Mouse (Mus musculus): Measurements from ENCODE around the gene Il27. TPM values are rescaled to one million over a fixed set of nuclear protein-coding genes. Genes with fewer than 3 reads are reported as not detected.
"Not testable (repeated sequence)": the region's sequence is repeated elsewhere in the genome, so short reads cannot be mapped to it uniquely, and the experiment has no call there.

The Il27 gene
- polyA plus RNA-seq (2014; fragmentation: Nextera tagmentation; extraction: Ambion mirVana): not detected in 2 replicates

- H3K4me3 ChIP-seq (ENCODE audit: low read depth, low read length): no peak within 1 kb of the TSS
- no peak within 1 kb of the TSS for H3K9ac ChIP-seq (ENCODE audit: low read length)
- H3K27ac ChIP-seq (replicated peaks; ENCODE audit: low read depth, low read length): no peak within 1 kb of the TSS
- no peaks in the 10 kb centered on the region for H3K36me3 ChIP-seq (ENCODE audit: control insufficient read depth, insufficient read depth, low read length)
- H3K4me2 ChIP-seq (ENCODE audit: low read depth, severe bottlenecking): no peak within 1 kb of the TSS
- ATAC-seq (ENCODE audit: insufficient number of reproducible peaks, low FRiP score, low TSS enrichment, low read depth) (no peak), DNase-seq (ENCODE audit: low spot score) (no peak)
- no peaks in the 10 kb centered on the region for H3K9me3 ChIP-seq (ENCODE audit: control insufficient read depth, low read length)
- WGBS: 85% methylated on average over 11 of the region's 11 CpGs
- H3K4me1 ChIP-seq (ENCODE audit: control insufficient read depth, insufficient read depth, low read length): no peaks in the 10 kb centered on the region
- H3K27me3 ChIP-seq (ENCODE audit: control insufficient read depth, insufficient read depth, low read length): no peaks in the 10 kb centered on the region
These were observed at the start of gene Il27 for GRCm38 (mm10) chr7:126594862-126595561. Gene Il27 (minus strand): TSS chr7:126594941.

- Histone ChIP-seq H3K27me3 (ENCODE audit: control insufficient read depth, insufficient read depth, low read length) (no peaks in the 10 kb centered on the region), H3K9ac (ENCODE audit: low read length) (no peak overlapping the region), H3K36me3 (ENCODE audit: control insufficient read depth, insufficient read depth, low read length) (no peaks in the 10 kb centered on the region), H3K4me3 (ENCODE audit: low read depth, low read length) (no peak overlapping the region), H3K4me1 (ENCODE audit: control insufficient read depth, insufficient read depth, low read length) (no peaks in the 10 kb centered on the region), H3K9me3 (ENCODE audit: control insufficient read depth, low read length) (no peaks in the 10 kb centered on the region), H3K27ac (replicated peaks; ENCODE audit: low read depth, low read length) (no peak overlapping the region), H3K4me2 (ENCODE audit: low read depth, severe bottlenecking) (no peak overlapping the region)
- DNase-seq (ENCODE audit: low spot score) (no peak), ATAC-seq (ENCODE audit: insufficient number of reproducible peaks, low FRiP score, low TSS enrichment, low read depth) (no peak)
- 70% methylated on average over 3 of the region's 3 CpGs for WGBS
These were observed 49.6 kb upstream of the Il27 start for GRCm38 (mm10) chr7:126644345-126644744.

GRCm38 (mm10) chr7:126643244-126643617 is 48.5 kb upstream of the Il27 start:
- H3K4me1 ChIP-seq (ENCODE audit: control insufficient read depth, insufficient read depth, low read length); DNase-seq (ENCODE audit: low spot score); H3K27me3 ChIP-seq (ENCODE audit: control insufficient read depth, insufficient read depth, low read length); H3K36me3 ChIP-seq (ENCODE audit: control insufficient read depth, insufficient read depth, low read length); H3K9me3 ChIP-seq (ENCODE audit: control insufficient read depth, low read length); H3K27ac ChIP-seq (replicated peaks; ENCODE audit: low read depth, low read length); H3K4me2 ChIP-seq (ENCODE audit: low read depth, severe bottlenecking); ATAC-seq (ENCODE audit: insufficient number of reproducible peaks, low FRiP score, low TSS enrichment, low read depth); H3K4me3 ChIP-seq (ENCODE audit: low read depth, low read length); H3K9ac ChIP-seq (ENCODE audit: low read length): not testable (repeated sequence)
- 75% methylated on average over 2 of the region's 3 CpGs for WGBS

- ATAC-seq (ENCODE audit: insufficient number of reproducible peaks, low FRiP score, low TSS enrichment, low read depth) (no peak), DNase-seq (ENCODE audit: low spot score) (no peak)
- Histone ChIP-seq H3K27me3 (ENCODE audit: control insufficient read depth, insufficient read depth, low read length) (no peaks in the 10 kb centered on the region), H3K4me1 (ENCODE audit: control insufficient read depth, insufficient read depth, low read length) (no peaks in the 10 kb centered on the region), H3K36me3 (ENCODE audit: control insufficient read depth, insufficient read depth, low read length) (no peaks in the 10 kb centered on the region), H3K9me3 (ENCODE audit: control insufficient read depth, low read length) (no peaks in the 10 kb centered on the region), H3K4me2 (ENCODE audit: low read depth, severe bottlenecking) (no peak overlapping the region), H3K9ac (ENCODE audit: low read length) (no peak overlapping the region), H3K27ac (replicated peaks; ENCODE audit: low read depth, low read length) (no peak overlapping the region), H3K4me3 (ENCODE audit: low read depth, low read length) (no peak overlapping the region)
- WGBS: 68% methylated on average over 5 of the region's 5 CpGs
These were observed 48.0 kb upstream of the Il27 start for GRCm38 (mm10) chr7:126642545-126643243.

GRCm38 (mm10) chr7:126636733-126637520 is 42.2 kb upstream of the Il27 start:
- WGBS: 15% methylated on average over 4 of the region's 4 CpGs
- peak; percentile 45 for DNase-seq (ENCODE audit: low spot score)
- H3K27me3 ChIP-seq (ENCODE audit: control insufficient read depth, insufficient read depth, low read length): no peaks in the 10 kb centered on the region
- no peak overlapping the region for H3K4me3 ChIP-seq (ENCODE audit: low read depth, low read length)
- no peaks in the 10 kb centered on the region for H3K36me3 ChIP-seq (ENCODE audit: control insufficient read depth, insufficient read depth, low read length)
- no peak overlapping the region for H3K27ac ChIP-seq (replicated peaks; ENCODE audit: low read depth, low read length)
- H3K9me3 ChIP-seq (ENCODE audit: control insufficient read depth, low read length): no peaks in the 10 kb centered on the region
- H3K4me2 ChIP-seq (ENCODE audit: low read depth, severe bottlenecking): no peak overlapping the region
- H3K9ac ChIP-seq (ENCODE audit: low read length): no peak overlapping the region
- H3K4me1 ChIP-seq (ENCODE audit: control insufficient read depth, insufficient read depth, low read length): peaks cover 8% of the 10 kb centered on the region; the same call in 1 of the 2 replicates
- ATAC-seq (ENCODE audit: insufficient number of reproducible peaks, low FRiP score, low TSS enrichment, low read depth): no peak

- Histone ChIP-seq H3K27ac (replicated peaks; ENCODE audit: low read depth, low read length) (no peak overlapping the region), H3K27me3 (ENCODE audit: control insufficient read depth, insufficient read depth, low read length) (no peaks in the 10 kb centered on the region), H3K9ac (ENCODE audit: low read length) (no peak overlapping the region), H3K4me2 (ENCODE audit: low read depth, severe bottlenecking) (no peak overlapping the region), H3K4me3 (ENCODE audit: low read depth, low read length) (no peak overlapping the region), H3K9me3 (ENCODE audit: control insufficient read depth, low read length) (no peaks in the 10 kb centered on the region), H3K4me1 (ENCODE audit: control insufficient read depth, insufficient read depth, low read length) (peaks cover 8% of the 10 kb centered on the region; the same call in 1 of the 2 replicates), H3K36me3 (ENCODE audit: control insufficient read depth, insufficient read depth, low read length) (no peaks in the 10 kb centered on the region)
- DNase-seq (ENCODE audit: low spot score): no peak
- no peak for ATAC-seq (ENCODE audit: insufficient number of reproducible peaks, low FRiP score, low TSS enrichment, low read depth)
These were observed 40.6 kb upstream of the Il27 start for GRCm38 (mm10) chr7:126635375-126635774.

GRCm38 (mm10) chr7:126632478-126632877 is 37.7 kb upstream of the Il27 start:
- no peaks in the 10 kb centered on the region for H3K27me3 ChIP-seq (ENCODE audit: control insufficient read depth, insufficient read depth, low read length)
- ATAC-seq (ENCODE audit: insufficient number of reproducible peaks, low FRiP score, low TSS enrichment, low read depth) (no peak), DNase-seq (ENCODE audit: low spot score) (no peak)
- H3K36me3 ChIP-seq (ENCODE audit: control insufficient read depth, insufficient read depth, low read length): no peaks in the 10 kb centered on the region
- no peak overlapping the region for H3K4me2 ChIP-seq (ENCODE audit: low read depth, severe bottlenecking)
- no peak overlapping the region for H3K27ac ChIP-seq (replicated peaks; ENCODE audit: low read depth, low read length)
- no peak overlapping the region for H3K9ac ChIP-seq (ENCODE audit: low read length)
- H3K9me3 ChIP-seq (ENCODE audit: control insufficient read depth, low read length): no peaks in the 10 kb centered on the region
- WGBS: 45% methylated on average over 2 of the region's 2 CpGs
- H3K4me3 ChIP-seq (ENCODE audit: low read depth, low read length): no peak overlapping the region
- H3K4me1 ChIP-seq (ENCODE audit: control insufficient read depth, insufficient read depth, low read length): peaks cover 10% of the 10 kb centered on the region; the same call in 1 of the 2 replicates

DNA sequence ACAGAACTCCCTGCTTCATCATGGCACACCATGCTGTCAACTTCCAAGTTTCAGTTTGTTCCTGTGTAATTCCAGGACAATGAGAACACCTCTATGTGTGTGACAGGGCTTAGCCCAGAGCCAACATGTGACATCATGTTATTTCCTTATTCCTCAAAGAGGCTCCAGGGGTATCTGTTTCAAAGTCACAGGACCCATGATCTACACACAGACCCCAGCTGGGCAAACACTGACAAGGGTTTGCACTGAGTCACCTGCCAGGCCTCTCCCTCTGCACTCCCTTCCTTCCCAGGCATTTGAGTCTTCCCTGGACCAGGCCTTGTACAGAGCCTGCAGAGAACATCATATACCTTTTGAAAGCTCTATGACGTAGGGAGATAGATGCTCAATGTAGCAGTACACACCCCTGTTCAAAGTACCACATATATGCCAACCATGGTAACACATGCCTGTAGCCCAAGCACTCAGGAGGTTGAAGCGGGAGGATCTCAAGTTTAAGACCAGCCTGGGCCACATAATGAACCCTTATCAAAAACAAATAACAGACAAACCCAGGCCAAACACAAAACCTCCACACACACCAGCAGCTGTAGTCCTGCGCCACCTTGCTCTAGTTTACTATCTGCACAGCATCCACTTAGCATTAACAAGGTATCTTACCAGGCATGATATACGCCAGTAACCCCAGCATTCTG is 36.2 kb upstream of the Il27 start, which contains the start of gene Nupr1:
Gene Nupr1, minus strand, starts transcription at position 38 of the 695 bp plus-strand sequence.
- no peak within 1 kb of the TSS for H3K27ac ChIP-seq (replicated peaks; ENCODE audit: low read depth, low read length)
- no peak within 1 kb of the TSS for H3K4me3 ChIP-seq (ENCODE audit: low read depth, low read length)
- no peaks in the 10 kb centered on the region for H3K27me3 ChIP-seq (ENCODE audit: control insufficient read depth, insufficient read depth, low read length)
- ATAC-seq (ENCODE audit: insufficient number of reproducible peaks, low FRiP score, low TSS enrichment, low read depth) (no peak), DNase-seq (ENCODE audit: low spot score) (no peak)
- WGBS: 95% methylated on average over 4 of the region's 4 CpGs
- H3K4me1 ChIP-seq (ENCODE audit: control insufficient read depth, insufficient read depth, low read length): peaks cover 10% of the 10 kb centered on the region; the same call in 1 of the 2 replicates
- H3K4me2 ChIP-seq (ENCODE audit: low read depth, severe bottlenecking): no peak within 1 kb of the TSS
- no peaks in the 10 kb centered on the region for H3K36me3 ChIP-seq (ENCODE audit: control insufficient read depth, insufficient read depth, low read length)
- no peaks in the 10 kb centered on the region for H3K9me3 ChIP-seq (ENCODE audit: control insufficient read depth, low read length)
- H3K9ac ChIP-seq (ENCODE audit: low read length): no peak within 1 kb of the TSS

Measured in limb, embryonic 11.5 days (tissue).